Mouse (Mus musculus): ENCODE results near the gene Plcl1. TPM values are rescaled to one million over a fixed set of nuclear protein-coding genes. Genes with fewer than 3 reads are reported as not detected.

The Plcl1 gene
- total and polyA plus RNA-seq, 3 experiments, result 0.08 to 0.41 (median 0.13) TPM

DNA sequence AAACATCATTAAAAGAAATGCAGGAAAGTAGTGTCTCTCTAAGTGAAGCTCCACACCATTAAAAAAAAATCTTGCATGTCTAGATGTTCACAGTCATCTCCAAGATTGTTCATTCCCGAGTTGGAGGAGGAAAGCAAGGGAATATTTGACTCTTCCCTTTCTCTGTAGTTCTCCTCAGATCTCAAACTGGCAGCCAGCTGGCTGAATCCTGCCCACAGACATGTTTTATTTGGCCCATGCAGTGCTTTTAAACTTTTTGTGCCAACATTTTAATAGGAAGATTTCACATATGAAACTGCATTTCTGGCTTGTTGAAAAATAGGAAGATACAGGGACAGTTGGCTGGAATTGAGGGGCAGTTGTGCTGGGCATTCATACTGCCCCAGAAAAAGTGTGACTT lies 94.2 kb downstream of the Plcl1 start:
- dilution Hi-C loops (cut with MboI; ENCODE audit: extremely low pct_ligation_motif_present, extremely low pct_unique_long_range_greater_than_20kb, low sequenced_read_pairs), result no loop called here
- no peaks in the 10 kb centered on the region for H3K9me3 ChIP-seq (replicated peaks; ENCODE audit: low read length)

GRCm38 (mm10) chr1:55500981-55501682 lies 95.4 kb downstream of the Plcl1 start:
- dilution Hi-C loops (cut with MboI; ENCODE audit: extremely low pct_ligation_motif_present, extremely low pct_unique_long_range_greater_than_20kb, low sequenced_read_pairs), result no loop called here
- in situ Hi-C loops (cut with MboI; ENCODE audit: low pct_ligation_motif_present, low pct_unique_long_range_greater_than_20kb, low sequenced_read_pairs), result no loop called here

More for the DNA sequence above, 94.2 kb downstream of the Plcl1 start:
- H3K79me2 ChIP-seq (replicated peaks; ENCODE audit: control insufficient read depth, extremely low read depth, insufficient read depth, poor library complexity, severe bottlenecking), result no peaks in the 10 kb centered on the region
- no peaks in the 10 kb centered on the region for H3K36me3 ChIP-seq (replicated peaks in 1 of 2; ENCODE audit: control insufficient read depth in 1 of 2, insufficient read depth in 1 of 2, low read length in 1 of 2)
- H3K4me1 ChIP-seq (ENCODE audit: control insufficient read depth in 1 of 2, insufficient read depth in 2 of 2), result no peaks in the 10 kb centered on the region
- no peak overlapping the region for H3K4me2 ChIP-seq (ENCODE audit: insufficient read depth, low read depth, poor library complexity, severe bottlenecking)
- no peak overlapping the region for H3K9ac ChIP-seq (ENCODE audit: insufficient read depth, low read depth)
- DNase-seq (ENCODE audit: extremely low read depth), result no peak
- no peaks in the 10 kb centered on the region for H3K27me3 ChIP-seq (replicated peaks)
- in situ Hi-C loops (cut with MboI; ENCODE audit: low pct_ligation_motif_present, low pct_unique_long_range_greater_than_20kb, low sequenced_read_pairs), result no loop called here
- TF ChIP-seq MXI1 (IDR thresholded peaks at IDR 0.05; ENCODE audit: low read depth, low read length) (no peak), TBP (conservative IDR thresholded peaks at IDR 0.05; ENCODE audit: low read depth, low read length) (no peak), MAFK (IDR thresholded peaks at IDR 0.05; ENCODE audit: insufficient replicate concordance, low read length) (no peak), RCOR1 (conservative IDR thresholded peaks at IDR 0.05; ENCODE audit: low read depth, low read length) (no peak), SMC3 (IDR thresholded peaks at IDR 0.05; ENCODE audit: low read depth, low read length) (no peak), ZNF384 (IDR thresholded peaks at IDR 0.05; ENCODE audit: low read depth, low read length) (no peak), MAX (IDR thresholded peaks at IDR 0.05; ENCODE audit: low read length) (no peak), NELFE (IDR thresholded peaks at IDR 0.05; ENCODE audit: low read depth, low read length) (no peak), UBTF (IDR thresholded peaks at IDR 0.05; ENCODE audit: low read depth, low read length) (no peak)
- H3K4me3 ChIP-seq (replicated peaks in 1 of 3; ENCODE audit: low read depth in 2 of 3, low read length in 2 of 3, poor library complexity in 1 of 3), result no peak overlapping the region
- H3K27ac ChIP-seq (ENCODE audit: insufficient read depth, low read depth), result no peak overlapping the region

More at GRCm38 (mm10) chr1:55500981-55501682, 95.4 kb downstream of the Plcl1 start:
- Histone ChIP-seq H3K4me1 (ENCODE audit: control insufficient read depth in 1 of 2, insufficient read depth in 2 of 2) (peaks cover 0 to under 1% of the 10 kb centered on the region in 2 experiments; a peak in 1 of 4 replicates), H3K9me3 (replicated peaks; ENCODE audit: low read length) (no peaks in the 10 kb centered on the region), H3K36me3 (replicated peaks in 1 of 2; ENCODE audit: control insufficient read depth in 1 of 2, insufficient read depth in 1 of 2, low read length in 1 of 2) (no peaks in the 10 kb centered on the region), H3K4me3 (replicated peaks in 1 of 3; ENCODE audit: low read depth in 2 of 3, low read length in 2 of 3, poor library complexity in 1 of 3) (no peak overlapping the region), H3K9ac (ENCODE audit: insufficient read depth, low read depth) (no peak overlapping the region), H3K4me2 (ENCODE audit: insufficient read depth, low read depth, poor library complexity, severe bottlenecking) (no peak overlapping the region), H3K27ac (ENCODE audit: insufficient read depth, low read depth) (no peak overlapping the region), H3K79me2 (replicated peaks; ENCODE audit: control insufficient read depth, extremely low read depth, insufficient read depth, poor library complexity, severe bottlenecking) (no peaks in the 10 kb centered on the region), H3K27me3 (replicated peaks) (no peaks in the 10 kb centered on the region)
- TF ChIP-seq ZNF384 (IDR thresholded peaks at IDR 0.05; ENCODE audit: low read depth, low read length) (no peak), RAD21 (IDR thresholded peaks at IDR 0.05; ENCODE audit: low read depth, low read length) (no peak), ZC3H11A (IDR thresholded peaks at IDR 0.05; ENCODE audit: low read depth, low read length) (no peak), MXI1 (IDR thresholded peaks at IDR 0.05; ENCODE audit: low read depth, low read length) (no peak), CHD2 (IDR thresholded peaks at IDR 0.05; ENCODE audit: low read length) (no peak), CTCF (conservative IDR thresholded peaks at IDR 0.05 in 1 of 2, IDR thresholded peaks at IDR 0.05 in 1 of 2; ENCODE audit: low read depth in 2 of 2, low read length in 2 of 2) (no peak), BHLHE40 (IDR thresholded peaks at IDR 0.05; ENCODE audit: low read depth, low read length) (no peak), UBTF (IDR thresholded peaks at IDR 0.05; ENCODE audit: low read depth, low read length) (no peak), ZMIZ1 (IDR thresholded peaks at IDR 0.05; ENCODE audit: low read depth, low read length) (no peak), NELFE (IDR thresholded peaks at IDR 0.05; ENCODE audit: low read depth, low read length) (no peak), MAFK (IDR thresholded peaks at IDR 0.05; ENCODE audit: insufficient replicate concordance, low read length) (no peak), MAZ (IDR thresholded peaks at IDR 0.05; ENCODE audit: low read depth, low read length) (no peak), MEF2A (IDR thresholded peaks at IDR 0.05; ENCODE audit: borderline replicate concordance, low read depth, low read length) (no peak), PAX5 (IDR thresholded peaks at IDR 0.05; ENCODE audit: low read length) (no peak), SMC3 (IDR thresholded peaks at IDR 0.05; ENCODE audit: low read depth, low read length) (no peak)
- DNase-seq (ENCODE audit: extremely low read depth), result no peak

Data from CH12.LX (cell line).